Comparison of ENCODE assay signal across 12 mouse cellular contexts in genomic region chr2:92387646-92388045, GRCm38 (mm10). TPM values are rescaled to one million over a fixed set of nuclear protein-coding genes. Genes with fewer than 3 reads are reported as not detected.
DNase-seq lines count a peak whose midpoint lies in the region; ATAC-seq and TF ChIP-seq lines count a peak whose summit lies in the region.
"Had no signal": no experiment of that assay in that cellular context is flagged by ENCODE, and none has a peak within 500 bp of the region (broad histone marks: within the 10 kb centered on the region; RNA-seq: fewer than 3 reads in every experiment).

No protein-coding gene starts in this region.

- H3K4me1 ChIP-seq in limb, embryonic 15.5 days: peaks cover 45% of the 10 kb centered on the region
- 0 out of 2 replicates have a peak, but pooled peaks cover 3% of the 10 kb centered on the region for H3K4me1 ChIP-seq in stomach, postnatal 0 days (replicated peaks; ENCODE audit: control insufficient read depth, insufficient read depth)

- H3K27ac ChIP-seq in limb, embryonic 15.5 days: no peak overlapping the region
- H3K27ac ChIP-seq in stomach, postnatal 0 days (replicated peaks): no peak overlapping the region

- TF ChIP-seq EP300 in stomach, postnatal 0 days (optimal IDR thresholded peaks at IDR 0.05): no peak

- 75% methylated on average over 4 of the region's 4 CpGs for WGBS in limb, embryonic 15.5 days
- WGBS in stomach, postnatal 0 days: 72% methylated on average over 4 of the region's 4 CpGs

- H3K36me3 ChIP-seq in limb, embryonic 15.5 days: peaks cover 47% of the 10 kb centered on the region
- peaks cover 2% of the 10 kb centered on the region; the same call in 1 of the 2 replicates for H3K36me3 ChIP-seq in stomach, postnatal 0 days (ENCODE audit: control insufficient read depth, insufficient read depth, low read length)

- no peak for TF ChIP-seq CTCF in stomach, postnatal 0 days (IDR thresholded peaks at IDR 0.05; ENCODE audit: low read depth)

- no peaks in the 10 kb centered on the region for H3K9me3 ChIP-seq in limb, embryonic 15.5 days
- H3K9me3 ChIP-seq in stomach, postnatal 0 days (ENCODE audit: control insufficient read depth, low read length): no peaks in the 10 kb centered on the region

- no peaks in the 10 kb centered on the region for H3K27me3 ChIP-seq in limb, embryonic 15.5 days
- no peaks in the 10 kb centered on the region for H3K27me3 ChIP-seq in stomach, postnatal 0 days (ENCODE audit: control insufficient read depth, insufficient read depth, low read length)

- peak overlapping the region; percentile 90; the same call in 1 of the 2 replicates for H3K4me2 ChIP-seq in limb, embryonic 15.5 days
- H3K4me2 ChIP-seq in stomach, postnatal 0 days (replicated peaks; ENCODE audit: low read depth): no peak overlapping the region

- H3K4me3 ChIP-seq in limb, embryonic 15.5 days: no peak overlapping the region
- H3K4me3 ChIP-seq in stomach, postnatal 0 days (ENCODE audit: low read depth, low read length): no peak overlapping the region

- no peak overlapping the region for H3K9ac ChIP-seq in limb, embryonic 15.5 days
- 0 out of 2 replicates have a peak overlapping the region, but pooled peaks have one; percentile 18 for H3K9ac ChIP-seq in stomach, postnatal 0 days (ENCODE audit: low read length)
- H3K9ac ChIP-seq: liver, postnatal 0 days had no signal

- no peak for ATAC-seq in limb, embryonic 15.5 days (ENCODE audit: insufficient number of reproducible peaks, low FRiP score, low TSS enrichment, low read depth)
- ATAC-seq in stomach, postnatal 0 days (ENCODE audit: low FRiP score, low TSS enrichment): no peak
- ATAC-seq: liver, postnatal 0 days had no signal

- peak; percentile 71 for DNase-seq in cerebellum, adult 9-11 months
- no peak for DNase-seq in cerebellum, adult 8-10 months
- DNase-seq in right cerebral cortex, adult 2 months (ENCODE audit: low spot score in 2 of 2): peak; percentile 65 to 73
- DNase-seq in right cerebral cortex, postnatal 14 days: no peak
- no peak for DNase-seq in stomach, postnatal 0 days (ENCODE audit: low spot score)
- no peak for DNase-seq in heart, adult 9 months (ENCODE audit: low spot score in 2 of 2)
- no peak for DNase-seq in gastrocnemius, adult 8-10 months (ENCODE audit: low spot score in 2 of 2)
- DNase-seq: B cell, adult 2 months; kidney, adult 8-10 months; liver, postnatal 0 days had no signal

RNA-seq across cellular contexts. Expression of gene 1700029I15Rik, which starts 5.3 kb away (rescaled TPM):
- polyA plus RNA-seq in limb, embryonic 15.5 days (2015; fragmentation: Nextera tagmentation; extraction: Ambion mirVana): 3.5 TPM in 2 replicates
- polyA plus RNA-seq in stomach, postnatal 0 days (2015; fragmentation: Nextera tagmentation; extraction: Ambion mirVana): 1.7 and 2.3 TPM in 2 replicates
- total RNA-seq in gastrocnemius, adult 8-10 months (2022): 1 to 10 TPM in 2 of 4 experiments, under 1 TPM in 2; 0.24 to 1.3 (median 1.0) TPM

RNA-seq across cellular contexts. Expression of gene Large2, which starts 13.0 kb away (rescaled TPM):
- polyA plus RNA-seq in limb, embryonic 15.5 days (2015; fragmentation: Nextera tagmentation; extraction: Ambion mirVana): 17.6 and 18.4 TPM in 2 replicates
- polyA plus RNA-seq in stomach, postnatal 0 days (2015; fragmentation: Nextera tagmentation; extraction: Ambion mirVana): 8.7 and 9.4 TPM in 2 replicates
- under 1 TPM in 2 of 4 experiments, not detected in 2; 0.65 to 0.99 TPM for total RNA-seq in gastrocnemius, adult 8-10 months (2022)

RNA-seq across cellular contexts. Expression of gene Pex16, which starts 13.2 kb away (rescaled TPM):
- 25.2 and 27.6 TPM in 2 replicates for polyA plus RNA-seq in limb, embryonic 15.5 days (2015; fragmentation: Nextera tagmentation; extraction: Ambion mirVana)
- 33.5 and 38.3 TPM in 2 replicates for polyA plus RNA-seq in stomach, postnatal 0 days (2015; fragmentation: Nextera tagmentation; extraction: Ambion mirVana)
- total RNA-seq in gastrocnemius, adult 8-10 months (2022): 10 to 100 TPM; 17.0 to 19.5 (median 17.7) TPM

RNA-seq across cellular contexts. Expression of gene Mapk8ip1, which starts 13.4 kb away (rescaled TPM):
- 23.8 and 27.0 TPM in 2 replicates for polyA plus RNA-seq in limb, embryonic 15.5 days (2015; fragmentation: Nextera tagmentation; extraction: Ambion mirVana)
- 10.3 and 12.5 TPM in 2 replicates for polyA plus RNA-seq in stomach, postnatal 0 days (2015; fragmentation: Nextera tagmentation; extraction: Ambion mirVana)
- 1 to 10 TPM; 1.7 to 2.5 (median 2.3) TPM for total RNA-seq in gastrocnemius, adult 8-10 months (2022)
- total RNA-seq: granulocyte monocyte progenitor cell, adult 5-6 weeks had no signal

RNA-seq across cellular contexts. Expression of gene Cry2, which starts 46.2 kb away (rescaled TPM):
- 40.3 and 41.5 TPM in 2 replicates for polyA plus RNA-seq in limb, embryonic 15.5 days (2015; fragmentation: Nextera tagmentation; extraction: Ambion mirVana)
- polyA plus RNA-seq in stomach, postnatal 0 days (2015; fragmentation: Nextera tagmentation; extraction: Ambion mirVana): 14.8 and 17.3 TPM in 2 replicates
- 10 to 100 TPM; 27.5 to 34.6 (median 31.3) TPM for total RNA-seq in gastrocnemius, adult 8-10 months (2022)

Comparison
In these comparisons a context has a peak if more than half of its experiments do, and no peak if none do; other contexts are left out.
1. DNase-seq: peak in cerebellum, adult 9-11 months (single experiment) and right cerebral cortex, adult 2 months (2 of 2); none in cerebellum, adult 8-10 months (single experiment), right cerebral cortex, postnatal 14 days (single experiment), stomach, postnatal 0 days (single experiment), heart, adult 9 months (0 of 2) and gastrocnemius, adult 8-10 months (0 of 2).